Mouse (Mus musculus): ENCODE results near the gene Serpinb2. TPM values are rescaled to one million over a fixed set of nuclear protein-coding genes. Genes with fewer than 3 reads are reported as not detected.

Gene Serpinb2
- total and polyA plus RNA-seq, 2 experiments from 2014 or later, result not detected

DNA sequence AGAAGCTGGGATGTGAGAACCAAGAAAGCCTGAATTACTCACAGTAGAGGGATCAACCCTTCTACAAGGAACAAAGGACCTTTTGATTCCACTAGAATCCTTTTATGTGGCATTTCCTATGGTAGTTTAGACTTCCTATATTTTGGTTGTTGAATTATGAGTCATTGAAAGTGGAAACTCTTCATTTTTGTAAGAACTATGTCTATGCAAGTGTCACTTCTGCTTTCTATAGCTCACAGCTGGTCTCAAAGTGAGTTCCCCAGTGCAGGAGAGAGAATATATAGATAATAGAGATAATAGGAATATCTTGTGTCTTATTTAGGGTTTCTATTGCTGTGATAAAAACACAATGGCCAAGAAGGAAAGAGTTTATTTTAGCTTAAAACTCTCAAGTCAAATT lies 71.7 kb downstream of the Serpinb2 start:
- Histone ChIP-seq H3K4me1 (ENCODE audit: control insufficient read depth, insufficient read depth) (no peaks in the 10 kb centered on the region), H3K4me2 (ENCODE audit: low read depth, low read length) (no peak overlapping the region), H3K9ac (replicated peaks; ENCODE audit: low read depth, low read length) (no peak overlapping the region), H3K27ac (ENCODE audit: low read depth) (no peak overlapping the region), H3K9me3 (replicated peaks; ENCODE audit: control insufficient read depth, low read length) (no peaks in the 10 kb centered on the region), H3K36me3 (replicated peaks; ENCODE audit: control insufficient read depth, insufficient read depth, low read length) (no peaks in the 10 kb centered on the region), H3K27me3 (ENCODE audit: control insufficient read depth, insufficient read depth, low read length) (no peaks in the 10 kb centered on the region), H3K4me3 (ENCODE audit: low read depth, low read length) (no peak overlapping the region)
- TF ChIP-seq EP300 (IDR thresholded peaks at IDR 0.05; ENCODE audit: low read depth) (no peak), CTCF (IDR thresholded peaks at IDR 0.05; ENCODE audit: low read depth) (no peak)
- DNase-seq (ENCODE audit: low spot score) (no peak), ATAC-seq (ENCODE audit: insufficient read depth, low read depth) (no peak)

DNA sequence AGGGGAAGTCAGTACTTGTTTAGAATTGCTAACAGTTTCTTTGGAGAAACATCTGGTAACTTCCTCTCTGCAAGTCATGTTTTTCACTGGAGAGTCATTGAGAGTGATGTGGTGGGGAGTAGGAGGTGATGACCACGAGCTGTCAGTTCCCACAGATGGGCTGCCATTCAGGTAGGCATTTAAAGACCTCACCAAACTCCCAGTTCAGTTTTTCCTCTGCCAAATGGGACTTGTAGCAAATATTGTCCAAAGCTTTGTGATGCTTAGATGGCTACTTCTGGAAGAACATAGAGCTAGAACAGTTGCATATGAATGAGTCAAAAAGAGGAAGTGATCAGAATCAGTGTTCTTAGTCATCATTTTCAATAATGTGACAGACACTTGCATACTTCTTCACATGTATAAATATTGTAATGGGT lies 72.7 kb downstream of the Serpinb2 start:
- Histone ChIP-seq H3K9ac (replicated peaks; ENCODE audit: low read depth, low read length) (no peak overlapping the region), H3K27ac (ENCODE audit: low read depth) (no peak overlapping the region), H3K9me3 (replicated peaks; ENCODE audit: control insufficient read depth, low read length) (no peaks in the 10 kb centered on the region), H3K4me3 (ENCODE audit: low read depth, low read length) (no peak overlapping the region), H3K27me3 (ENCODE audit: control insufficient read depth, insufficient read depth, low read length) (no peaks in the 10 kb centered on the region), H3K36me3 (replicated peaks; ENCODE audit: control insufficient read depth, insufficient read depth, low read length) (no peaks in the 10 kb centered on the region), H3K4me1 (ENCODE audit: control insufficient read depth, insufficient read depth) (no peaks in the 10 kb centered on the region), H3K4me2 (ENCODE audit: low read depth, low read length) (no peak overlapping the region)
- WGBS, result 38% methylated on average over 1 of the region's 1 CpGs
- DNase-seq (ENCODE audit: low spot score) (no peak), ATAC-seq (ENCODE audit: insufficient read depth, low read depth) (no peak)
- TF ChIP-seq CTCF (IDR thresholded peaks at IDR 0.05; ENCODE audit: low read depth) (no peak), EP300 (IDR thresholded peaks at IDR 0.05; ENCODE audit: low read depth) (no peak)

DNA sequence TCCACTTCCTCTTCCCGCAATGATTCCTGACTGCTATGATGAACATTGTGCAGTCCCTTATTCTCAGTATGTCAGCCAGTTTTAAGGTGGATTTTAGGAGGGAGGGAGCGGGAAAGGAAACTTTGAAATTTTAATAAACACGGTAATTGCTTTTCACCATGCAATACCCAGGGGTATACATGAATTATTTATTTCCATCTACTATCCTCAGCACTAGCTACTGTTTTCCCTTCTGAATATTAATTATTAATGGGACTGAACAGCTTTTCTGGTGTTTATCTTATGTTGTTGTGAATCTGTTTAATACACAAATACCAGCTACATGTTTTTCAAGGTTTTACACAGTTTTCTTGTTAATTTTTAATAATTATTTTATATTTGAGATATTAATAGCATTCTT lies 73.7 kb downstream of the Serpinb2 start:
- no peaks in the 10 kb centered on the region for H3K9me3 ChIP-seq (replicated peaks; ENCODE audit: control insufficient read depth, low read length)
- no peak overlapping the region for H3K27ac ChIP-seq (ENCODE audit: low read depth)
- H3K4me2 ChIP-seq (ENCODE audit: low read depth, low read length), result no peak overlapping the region
- ATAC-seq (ENCODE audit: insufficient read depth, low read depth) (no peak), DNase-seq (ENCODE audit: low spot score) (no peak)
- H3K4me3 ChIP-seq (ENCODE audit: low read depth, low read length), result no peak overlapping the region
- H3K36me3 ChIP-seq (replicated peaks; ENCODE audit: control insufficient read depth, insufficient read depth, low read length), result no peaks in the 10 kb centered on the region
- H3K27me3 ChIP-seq (ENCODE audit: control insufficient read depth, insufficient read depth, low read length), result no peaks in the 10 kb centered on the region
- 80% methylated on average over 3 of the region's 3 CpGs for WGBS
- H3K9ac ChIP-seq (replicated peaks; ENCODE audit: low read depth, low read length), result no peak overlapping the region
- H3K4me1 ChIP-seq (ENCODE audit: control insufficient read depth, insufficient read depth), result peaks cover 5% of the 10 kb centered on the region; the same call in 1 of the 2 replicates
- TF ChIP-seq CTCF (IDR thresholded peaks at IDR 0.05; ENCODE audit: low read depth) (no peak), EP300 (IDR thresholded peaks at IDR 0.05; ENCODE audit: low read depth) (no peak)

Other genes starting within 250 kb of the Serpinb2 start
- gene Serpinb3b, start 233.1 kb upstream of the Serpinb2 start, total RNA-seq (2014; rRNA removed; ENCODE audit: low replicate concordance), result not detected in 2 replicates
- gene Serpinb3b, start 233.1 kb upstream of the Serpinb2 start, polyA plus RNA-seq (2015; fragmentation: Nextera tagmentation; extraction: Ambion mirVana), result not detected in 2 replicates
- gene Serpinb3c, start 233.1 kb upstream of the Serpinb2 start, total RNA-seq (2014; rRNA removed; ENCODE audit: low replicate concordance), result not detected in 2 replicates
- gene Serpinb3c, start 233.1 kb upstream of the Serpinb2 start, polyA plus RNA-seq (2015; fragmentation: Nextera tagmentation; extraction: Ambion mirVana), result not detected in 2 replicates
- not detected in 2 replicates for gene Serpinb11, start 150.2 kb upstream of the Serpinb2 start, total RNA-seq (2014; rRNA removed; ENCODE audit: low replicate concordance)
- gene Serpinb11, start 150.2 kb upstream of the Serpinb2 start, polyA plus RNA-seq (2015; fragmentation: Nextera tagmentation; extraction: Ambion mirVana), result not detected in 2 replicates
- gene Serpinb7, start 111.8 kb upstream of the Serpinb2 start, total RNA-seq (2014; rRNA removed; ENCODE audit: low replicate concordance), result not detected in 2 replicates
- not detected in 2 replicates for gene Serpinb7, start 111.8 kb upstream of the Serpinb2 start, polyA plus RNA-seq (2015; fragmentation: Nextera tagmentation; extraction: Ambion mirVana)
- gene Serpinb8, start 78.6 kb downstream of the Serpinb2 start, total RNA-seq (2014; rRNA removed; ENCODE audit: low replicate concordance), result 2.2 and 4.6 TPM in 2 replicates
- gene Serpinb8, start 78.6 kb downstream of the Serpinb2 start, polyA plus RNA-seq (2015; fragmentation: Nextera tagmentation; extraction: Ambion mirVana), result 3.9 and 4.6 TPM in 2 replicates

All from heart, postnatal 0 days (tissue).